Mouse (Mus musculus) lung, embryonic 14.5 days (tissue): ENCODE measurements around the gene Slc22a20. TPM values are rescaled to one million over a fixed set of nuclear protein-coding genes. Genes with fewer than 3 reads are reported as not detected.

Source experiments
- ATAC-seq: fragments of 200-750 bp; cut with Nextera tagmentation; 2 replicates; pipeline ENCODE4 v1.8.0; 2017; ENCODE audit warnings: mild to moderate bottlenecking, moderate TSS enrichment, moderate library complexity; ENCODE audit not compliant: insufficient read depth
- DNase-seq: peaks from one replicate; pipeline ENCODE4 v3.0.0-alpha.2; 2015
- H3K27ac ChIP-seq: fragments of 300-500 bp; sonication (generic); 2 replicates; pipeline ENCODE4 v1.5.1; 2014; ENCODE audit warnings: low read depth, mild to moderate bottlenecking, moderate library complexity
- H3K27me3 ChIP-seq: fragments of 300-500 bp; sonication (generic); 2 replicates; pipeline ENCODE4 v1.6.1; 2014; ENCODE audit warnings: low read length, control low read depth; ENCODE audit not compliant: insufficient read depth
- H3K36me3 ChIP-seq: fragments of 300-500 bp; sonication (generic); 2 replicates; pipeline ENCODE4 v1.6.1; 2014; ENCODE audit warnings: control low read depth; ENCODE audit not compliant: insufficient read depth
- H3K4me1 ChIP-seq: fragments of 300-500 bp; sonication (generic); 2 replicates; pipeline ENCODE4 v1.6.1; 2014; ENCODE audit warnings: antibody characterized with exemption, control low read depth; ENCODE audit not compliant: insufficient read depth
- H3K4me2 ChIP-seq: fragments of 300-500 bp; sonication (generic); 2 replicates; pipeline ENCODE4 v1.6.1; 2014; ENCODE audit warnings: mild to moderate bottlenecking
- H3K4me3 ChIP-seq: fragments of 300-500 bp; sonication (generic); 2 replicates; pipeline ENCODE4 v1.5.1; 2014; ENCODE audit warnings: low read depth, low read length
- H3K9ac ChIP-seq: fragments of 300-500 bp; sonication (generic); 2 replicates; pipeline ENCODE4 v1.6.1; 2014
- H3K9me3 ChIP-seq: fragments of 300-500 bp; sonication (generic); 2 replicates; pipeline ENCODE4 v1.6.1; 2016; ENCODE audit warnings: low read depth, low read length, control low read depth
- CTCF ChIP-seq: IDR thresholded peaks from 2 replicates; pipeline ENCODE4 v1.5.1; 2016; ENCODE audit warnings: antibody characterized with exemption, low read depth
- WGBS: fragments of 180-500 bp; shearing (Covaris S2); extraction: QIAGEN DNeasy Blood & Tissue Kit; methylation state at CpG from one replicate; pipeline ENCODE4 v1.1.7; 2014; 5-methylcytosine and 5-hydroxymethylcytosine counted together
- polyA plus RNA-seq: library from polyadenylated mRNA; unstranded; fragments of >200 nt; fragmentation: Nextera tagmentation; extraction: Ambion mirVana; gene quantifications from 2 replicates; pipeline ENCODE4 v1.2.1, GENCODE M21; 2014

The Slc22a20 gene
- polyA plus RNA-seq, 1 experiment from 2014 or later = not detected

GRCm38 (mm10) chr19:5927026-5927425 is 58.9 kb downstream of the Slc22a20 start:
- no peak overlapping the region for H3K27ac ChIP-seq
- peaks cover 35% of the 10 kb centered on the region for H3K4me1 ChIP-seq
- H3K9me3 ChIP-seq = no peaks in the 10 kb centered on the region

GRCm38 (mm10) chr19:5925311-5925855 is 60.6 kb downstream of the Slc22a20 start:
- Histone ChIP-seq H3K36me3 (no peaks in the 10 kb centered on the region), H3K4me2 (peak overlapping the region; percentile 96), H3K27me3 (no peaks in the 10 kb centered on the region), H3K9me3 (no peaks in the 10 kb centered on the region), H3K4me1 (peaks cover 37% of the 10 kb centered on the region), H3K4me3 (peak overlapping the region; percentile 64), H3K9ac (peak overlapping the region; percentile 1; the same call in 1 of the 2 replicates), H3K27ac (peak overlapping the region; percentile 93; the same call in 1 of the 2 replicates)
- DNase-seq (no peak), ATAC-seq (no peak)
- WGBS = 27% methylated on average over 11 of the region's 11 CpGs
- no peak for TF ChIP-seq CTCF

More at GRCm38 (mm10) chr19:5927026-5927425, 58.9 kb downstream of the Slc22a20 start:
- TF ChIP-seq CTCF = no peak
- no peak overlapping the region for H3K4me2 ChIP-seq
- no peaks in the 10 kb centered on the region for H3K27me3 ChIP-seq
- no peak overlapping the region for H3K9ac ChIP-seq
- no peak for ATAC-seq
- WGBS = 77% methylated on average over 11 of the region's 11 CpGs
- no peaks in the 10 kb centered on the region for H3K36me3 ChIP-seq
- H3K4me3 ChIP-seq = no peak overlapping the region
- peak; percentile 36 for DNase-seq

- no peak for TF ChIP-seq CTCF
- H3K4me2 ChIP-seq = peak within 1 kb of the TSS; percentile 96
- peaks cover 31% of the 10 kb centered on the region for H3K4me1 ChIP-seq
- peak within 1 kb of the TSS; percentile 64 for H3K4me3 ChIP-seq
- H3K36me3 ChIP-seq = no peaks in the 10 kb centered on the region
- H3K9me3 ChIP-seq = no peaks in the 10 kb centered on the region
- ATAC-seq (peak; percentile 93), DNase-seq (peak; percentile 98)
- H3K9ac ChIP-seq = peak within 1 kb of the TSS; percentile 62
- H3K27me3 ChIP-seq = no peaks in the 10 kb centered on the region
- WGBS = under 1% methylated on average over 18 of the region's 18 CpGs
- H3K27ac ChIP-seq = peak within 1 kb of the TSS; percentile 93
These were observed 61.2 kb downstream of the Slc22a20 start, which contains the start of gene Cdc42ep2 for GRCm38 (mm10) chr19:5924713-5925093. Gene Cdc42ep2 (minus strand): TSS chr19:5924816.

GRCm38 (mm10) chr19:5923990-5924712 is 61.8 kb downstream of the Slc22a20 start:
- Histone ChIP-seq H3K27ac (peak overlapping the region; percentile 93), H3K9ac (peak overlapping the region; percentile 62), H3K4me1 (peaks cover 25% of the 10 kb centered on the region), H3K36me3 (no peaks in the 10 kb centered on the region), H3K9me3 (no peaks in the 10 kb centered on the region), H3K4me3 (peak overlapping the region; percentile 64), H3K4me2 (peak overlapping the region; percentile 96), H3K27me3 (no peaks in the 10 kb centered on the region)
- peak; percentile 82 for ATAC-seq
- peak; percentile 99 for DNase-seq
- WGBS = under 1% methylated on average over 38 of the region's 38 CpGs
- TF ChIP-seq CTCF = peak; percentile 87

GRCm38 (mm10) chr19:5922963-5923362 is 63.0 kb downstream of the Slc22a20 start:
- Histone ChIP-seq H3K9me3 (no peaks in the 10 kb centered on the region), H3K4me1 (peaks cover 14% of the 10 kb centered on the region), H3K4me3 (peak overlapping the region; percentile 9; the same call in 1 of the 2 replicates), H3K27me3 (no peaks in the 10 kb centered on the region), H3K4me2 (peak overlapping the region; percentile 96), H3K9ac (peak overlapping the region; percentile 26), H3K27ac (no peak overlapping the region), H3K36me3 (peaks cover 8% of the 10 kb centered on the region)
- TF ChIP-seq CTCF = no peak
- no peak for DNase-seq
- ATAC-seq = no peak
- 89% methylated on average over 3 of the region's 3 CpGs for WGBS

DNA sequence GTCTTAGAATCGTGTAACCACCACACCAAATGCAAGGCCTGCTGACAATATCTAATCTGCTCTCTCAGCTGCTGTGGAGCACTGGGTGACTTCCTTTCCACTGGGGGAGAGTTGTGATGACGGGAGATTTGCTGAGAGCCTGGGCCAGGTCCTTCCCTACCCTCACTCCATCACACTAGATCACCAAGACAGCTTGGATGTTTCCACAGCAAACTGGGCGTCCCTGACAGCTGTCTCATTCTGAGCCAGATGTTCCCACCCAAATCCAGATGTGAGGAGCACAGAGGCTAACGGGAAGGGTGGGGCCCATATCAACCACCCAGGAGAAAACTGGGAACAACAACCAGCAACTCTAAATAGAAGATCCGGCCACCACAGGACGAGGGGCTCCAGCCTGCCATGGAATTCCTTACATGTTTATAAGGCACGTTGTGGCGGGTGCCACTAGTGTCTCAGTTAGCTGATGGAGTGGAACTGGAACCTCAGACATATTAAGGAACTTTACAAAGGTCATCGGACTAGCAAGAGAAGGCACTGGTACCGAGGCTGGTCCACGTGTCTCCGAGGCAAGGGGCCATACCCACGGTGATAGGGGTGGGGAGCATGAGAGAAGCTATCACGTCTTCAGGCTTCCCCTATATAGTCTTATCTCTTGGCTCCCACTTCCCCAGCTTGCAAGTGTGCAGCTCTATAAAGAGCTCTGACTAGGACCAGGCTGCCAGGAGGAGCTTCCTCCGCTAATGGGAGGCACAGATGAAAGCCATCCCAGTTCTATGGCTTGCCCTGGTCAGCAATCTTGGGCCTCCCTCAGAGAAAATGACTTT is 63.6 kb downstream of the Slc22a20 start:
- Histone ChIP-seq H3K36me3 (peaks cover 14% of the 10 kb centered on the region), H3K9ac (peak overlapping the region; percentile 26), H3K4me2 (peak overlapping the region; percentile 96), H3K4me1 (peaks cover 11% of the 10 kb centered on the region), H3K4me3 (peak overlapping the region; percentile 9), H3K27ac (no peak overlapping the region; the same call in 1 of the 2 replicates), H3K9me3 (no peaks in the 10 kb centered on the region), H3K27me3 (no peaks in the 10 kb centered on the region)
- ATAC-seq (no peak), DNase-seq (no peak)
- no peak for TF ChIP-seq CTCF
- 53% methylated on average over 15 of the region's 15 CpGs for WGBS
